Mouse (Mus musculus): ENCODE data around the gene Ehhadh. TPM values are rescaled to one million over a fixed set of nuclear protein-coding genes. Genes with fewer than 3 reads are reported as not detected.
A peak's percentile ranks its signal among the peaks of the same experiment; 100 is the strongest.
"Not testable (repeated sequence)": the region's sequence is repeated elsewhere in the genome, so short reads cannot be mapped to it uniquely, and the experiment has no call there.

Ehhadh gene
- polyA plus RNA-seq, 1 experiment from 2014 or later: 2.4 TPM

DNA sequence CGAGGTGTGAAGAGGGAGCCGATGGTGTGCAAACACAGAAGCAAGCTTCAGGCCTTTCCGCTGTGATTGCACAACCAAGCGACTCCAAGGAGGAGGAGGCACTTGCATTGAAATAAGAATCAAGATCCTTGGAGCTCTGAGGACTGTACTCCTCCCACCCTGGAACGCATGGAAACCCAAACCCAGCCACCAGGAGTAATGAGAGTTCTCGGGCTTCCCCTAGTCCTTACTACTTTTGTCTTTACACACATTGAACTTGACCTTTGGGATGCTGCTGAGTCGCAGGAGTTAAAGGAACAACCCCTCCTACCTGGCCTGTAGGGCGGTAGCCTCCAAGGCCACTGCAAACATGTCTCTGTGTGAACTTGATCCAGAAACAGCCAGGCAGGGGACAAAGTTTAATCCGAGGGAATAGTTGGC is 38.0 kb upstream of the Ehhadh start:
- Histone ChIP-seq H3K4me2 (no peak overlapping the region), H3K4me3 (replicated peaks) (no peak overlapping the region), H3K9me3 (no peaks in the 10 kb centered on the region), H3K27me3 (no peaks in the 10 kb centered on the region), H3K27ac (no peak overlapping the region), H3K4me1 (replicated peaks) (peaks cover 14% of the 10 kb centered on the region), H3K36me3 (no peaks in the 10 kb centered on the region), H3K9ac (replicated peaks) (no peak overlapping the region)
- 73% methylated on average over 9 of the region's 9 CpGs for WGBS
- ATAC-seq (ENCODE audit: insufficient number of reproducible peaks, insufficient read depth, low FRiP score, low TSS enrichment, low read depth): no peak

DNA sequence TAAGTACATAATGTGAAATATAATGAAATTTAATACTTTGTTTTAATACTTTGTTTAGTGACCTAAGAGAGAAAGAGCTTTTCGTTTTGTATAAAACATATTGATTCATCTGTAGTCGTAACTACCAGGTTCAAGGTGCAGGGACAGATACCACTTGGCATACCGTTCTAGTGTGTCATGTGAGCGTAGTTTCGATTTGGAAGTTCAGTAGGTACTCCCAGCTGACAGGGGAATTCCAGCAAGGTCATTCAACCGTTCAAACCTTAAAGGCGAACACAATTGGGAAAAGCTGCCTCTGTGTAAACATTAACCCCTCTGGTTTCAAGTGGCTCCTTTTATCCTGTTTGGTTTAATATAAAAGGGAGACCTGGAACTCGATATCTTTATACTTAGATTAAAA is 31.0 kb upstream of the Ehhadh start:
- H3K4me2 ChIP-seq: no peak overlapping the region
- H3K9ac ChIP-seq (replicated peaks): no peak overlapping the region
- H3K27ac ChIP-seq: no peak overlapping the region
- WGBS: 72% methylated on average over 8 of the region's 8 CpGs
- H3K4me3 ChIP-seq (replicated peaks): no peak overlapping the region
- no peaks in the 10 kb centered on the region for H3K27me3 ChIP-seq
- no peak for ATAC-seq (ENCODE audit: insufficient number of reproducible peaks, insufficient read depth, low FRiP score, low TSS enrichment, low read depth)
- no peaks in the 10 kb centered on the region for H3K9me3 ChIP-seq
- H3K36me3 ChIP-seq: no peaks in the 10 kb centered on the region
- H3K4me1 ChIP-seq (replicated peaks): no peaks in the 10 kb centered on the region

DNA sequence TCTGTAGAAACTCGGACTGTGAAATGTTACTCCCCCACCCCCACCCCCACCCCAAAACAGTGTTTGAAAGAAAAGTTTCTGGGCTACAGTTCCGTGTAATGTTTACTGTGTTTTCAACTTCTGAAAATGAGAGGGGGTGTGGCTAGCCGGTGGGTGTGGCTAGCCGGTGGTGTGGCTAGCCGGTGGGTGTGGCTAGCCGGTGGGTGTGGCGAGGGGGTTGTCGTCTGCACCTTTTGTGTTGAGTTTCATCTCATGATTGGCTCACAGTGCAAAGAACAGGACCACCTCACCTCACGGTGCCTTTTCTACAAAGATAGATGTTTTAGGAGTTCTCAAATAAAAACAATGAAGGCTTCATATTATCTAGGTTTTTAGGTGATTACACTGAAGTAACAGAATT is 30.5 kb upstream of the Ehhadh start:
- Histone ChIP-seq H3K4me3 (replicated peaks) (no peak overlapping the region), H3K9me3 (no peaks in the 10 kb centered on the region), H3K27ac (no peak overlapping the region), H3K36me3 (no peaks in the 10 kb centered on the region), H3K4me2 (no peak overlapping the region), H3K27me3 (no peaks in the 10 kb centered on the region), H3K9ac (replicated peaks) (no peak overlapping the region), H3K4me1 (replicated peaks) (no peaks in the 10 kb centered on the region)
- 42% methylated on average over 9 of the region's 9 CpGs for WGBS
- no peak for ATAC-seq (ENCODE audit: insufficient number of reproducible peaks, insufficient read depth, low FRiP score, low TSS enrichment, low read depth)

DNA sequence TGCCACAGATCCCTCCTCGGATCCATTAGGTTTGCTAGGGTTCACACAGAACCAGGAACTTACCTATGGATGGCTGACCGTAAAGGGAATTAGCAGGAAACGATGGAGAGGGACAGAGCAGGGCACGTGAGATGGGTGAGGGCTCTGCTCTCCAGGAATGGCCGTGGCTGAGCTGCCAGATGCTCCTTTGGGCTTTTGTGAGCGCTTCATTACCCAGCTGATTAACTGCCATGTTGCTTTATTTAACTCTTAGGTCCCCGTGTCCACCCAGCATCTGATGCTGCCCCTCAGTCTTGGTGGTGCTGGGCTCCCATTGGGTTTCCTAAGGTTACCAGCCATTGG is 28.0 kb upstream of the Ehhadh start:
- Histone ChIP-seq H3K4me2 (no peak overlapping the region), H3K36me3 (no peaks in the 10 kb centered on the region), H3K4me3 (replicated peaks) (no peak overlapping the region), H3K9me3 (no peaks in the 10 kb centered on the region), H3K27me3 (no peaks in the 10 kb centered on the region), H3K27ac (no peak overlapping the region), H3K4me1 (replicated peaks) (no peaks in the 10 kb centered on the region), H3K9ac (replicated peaks) (no peak overlapping the region)
- 44% methylated on average over 7 of the region's 7 CpGs for WGBS
- no peak for ATAC-seq (ENCODE audit: insufficient number of reproducible peaks, insufficient read depth, low FRiP score, low TSS enrichment, low read depth)

DNA sequence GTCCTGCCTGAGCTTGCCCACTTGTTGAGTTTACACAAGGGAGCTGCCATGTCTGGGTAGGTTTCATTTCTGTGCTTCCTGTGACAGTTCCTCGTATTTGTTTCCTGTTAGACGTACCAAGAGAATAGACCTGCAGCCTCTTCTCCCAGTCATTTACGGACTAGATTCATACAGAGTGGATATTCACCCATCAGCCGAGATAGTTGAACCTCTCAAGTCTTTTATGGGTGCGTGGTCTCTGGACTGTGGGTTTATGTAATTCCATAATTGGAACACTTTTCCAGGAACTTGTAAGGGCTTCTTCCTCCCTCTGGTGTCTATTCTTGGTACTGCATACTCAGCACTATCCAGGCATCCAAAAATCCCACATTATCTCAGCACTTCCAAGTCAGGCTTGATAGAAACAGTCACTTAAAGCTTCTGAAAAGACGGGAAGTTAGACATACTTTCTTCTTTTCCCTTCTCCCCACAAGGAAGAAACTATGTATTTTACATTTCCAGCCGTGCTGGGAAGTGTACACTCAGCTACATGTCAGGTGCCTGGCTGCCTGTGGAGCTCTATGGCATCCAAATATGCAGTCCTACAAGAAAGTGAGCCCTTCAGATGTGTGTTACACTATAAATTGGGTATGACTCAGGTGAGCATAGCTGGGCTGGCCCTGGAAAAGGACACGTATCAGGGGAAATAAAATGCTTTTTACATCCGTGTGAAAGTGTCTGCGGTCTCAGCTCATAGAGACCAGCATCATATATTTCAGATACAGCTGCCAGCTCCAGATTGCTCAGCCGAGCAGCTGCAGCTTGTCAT is 27.5 kb upstream of the Ehhadh start:
- Histone ChIP-seq H3K4me2 (no peak overlapping the region), H3K27ac (no peak overlapping the region)
- no peak for ATAC-seq (ENCODE audit: insufficient number of reproducible peaks, insufficient read depth, low FRiP score, low TSS enrichment, low read depth)

DNA sequence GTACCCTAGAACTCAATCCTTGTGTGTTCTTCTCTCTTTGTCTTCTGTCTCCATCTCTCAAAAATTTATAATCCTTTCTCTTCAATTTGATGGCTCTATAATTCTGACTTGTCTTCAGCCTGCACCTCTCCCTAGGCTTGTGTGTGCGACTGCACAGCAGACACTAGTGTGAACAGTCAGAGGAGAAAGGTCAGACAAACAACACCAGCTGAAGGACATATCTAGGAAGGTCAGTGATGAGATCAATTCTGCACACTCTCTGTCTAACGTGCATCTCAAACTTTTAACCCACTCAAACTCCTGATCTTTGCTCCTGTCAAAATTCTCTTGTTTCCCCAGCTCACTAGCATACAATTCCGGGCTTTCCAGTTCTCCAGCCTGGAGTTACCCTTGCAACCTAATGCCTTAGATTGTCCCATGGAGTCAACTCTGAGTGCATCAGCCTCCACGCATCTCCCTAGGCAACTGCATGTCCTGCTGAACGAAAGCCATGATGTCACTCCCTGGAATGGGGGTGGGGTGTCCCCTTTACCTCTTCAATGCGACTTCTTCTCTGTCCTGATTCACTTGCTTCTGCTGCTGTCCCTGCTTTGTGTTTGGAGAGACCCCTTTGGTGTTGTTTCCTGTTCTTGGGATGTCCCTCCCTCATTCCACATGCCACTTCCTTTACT is 25.7 kb upstream of the Ehhadh start:
- Histone ChIP-seq H3K4me2 (no peak overlapping the region), H3K4me1 (replicated peaks) (no peaks in the 10 kb centered on the region), H3K27me3 (no peaks in the 10 kb centered on the region), H3K9me3 (no peaks in the 10 kb centered on the region), H3K36me3 (peaks cover 11% of the 10 kb centered on the region; the same call in 1 of the 2 replicates), H3K27ac (no peak overlapping the region), H3K9ac (replicated peaks) (no peak overlapping the region), H3K4me3 (replicated peaks) (no peak overlapping the region)
- WGBS: 76% methylated on average over 6 of the region's 6 CpGs
- no peak for ATAC-seq (ENCODE audit: insufficient number of reproducible peaks, insufficient read depth, low FRiP score, low TSS enrichment, low read depth)

More for the DNA sequence above, 27.5 kb upstream of the Ehhadh start:
- H3K27me3 ChIP-seq: no peaks in the 10 kb centered on the region
- no peaks in the 10 kb centered on the region for H3K36me3 ChIP-seq
- no peaks in the 10 kb centered on the region for H3K4me1 ChIP-seq (replicated peaks)
- no peaks in the 10 kb centered on the region for H3K9me3 ChIP-seq
- no peak overlapping the region for H3K9ac ChIP-seq (replicated peaks)
- WGBS: 71% methylated on average over 11 of the region's 11 CpGs
- no peak overlapping the region for H3K4me3 ChIP-seq (replicated peaks)

DNA sequence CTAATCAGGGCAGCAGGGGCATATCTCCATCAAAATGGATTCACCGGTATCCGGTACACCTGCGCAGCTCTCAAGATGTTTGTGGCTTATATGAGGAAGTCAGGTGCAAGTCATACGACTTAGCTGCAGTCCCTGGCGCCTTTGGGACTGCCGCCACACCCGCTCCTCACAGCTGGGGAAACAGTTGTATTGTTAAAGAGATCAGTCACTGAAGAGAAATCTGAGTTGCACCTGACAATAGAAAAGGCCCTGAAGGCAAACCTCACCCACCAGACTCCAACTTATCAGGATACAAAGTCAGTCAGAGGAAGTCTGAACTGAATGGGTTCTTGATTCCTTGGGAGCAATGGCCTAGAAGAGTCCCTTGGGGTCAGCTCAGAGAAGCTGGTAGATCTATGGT is 20.2 kb upstream of the Ehhadh start:
- H3K27me3 ChIP-seq; H3K4me2 ChIP-seq; H3K4me1 ChIP-seq (replicated peaks); H3K4me3 ChIP-seq (replicated peaks); ATAC-seq (ENCODE audit: insufficient number of reproducible peaks, insufficient read depth, low FRiP score, low TSS enrichment, low read depth); H3K9ac ChIP-seq (replicated peaks); H3K27ac ChIP-seq; H3K9me3 ChIP-seq: not testable (repeated sequence)
- peaks cover 16% of the 10 kb centered on the region for H3K36me3 ChIP-seq
- 90% methylated on average over 7 of the region's 7 CpGs for WGBS

DNA sequence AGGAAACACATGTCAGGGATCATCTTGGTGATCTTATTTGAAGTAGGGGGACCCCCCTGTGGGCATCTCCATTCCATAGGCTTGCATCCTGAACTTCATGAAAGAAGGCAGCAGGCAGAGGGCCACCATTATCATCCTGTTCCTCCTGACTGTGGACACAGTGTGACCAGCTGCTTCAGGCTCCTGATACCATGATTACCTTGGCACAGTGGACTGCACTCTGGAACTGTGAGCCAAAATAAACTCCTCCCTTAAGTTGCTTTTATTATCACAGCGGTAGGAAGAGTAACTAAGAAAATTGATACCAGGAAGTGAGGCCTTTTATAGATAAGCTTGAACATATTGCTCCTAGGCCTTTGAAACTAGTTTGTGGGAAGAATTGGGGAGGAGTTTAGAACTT is 19.3 kb upstream of the Ehhadh start:
- whole genome bisulfite sequencing: 92% methylated on average over 1 of the region's 1 CpGs
- H3K27me3 ChIP-seq: no peaks in the 10 kb centered on the region
- H3K9me3 ChIP-seq: no peaks in the 10 kb centered on the region
- H3K4me1 ChIP-seq (replicated peaks): no peaks in the 10 kb centered on the region
- ATAC-seq (ENCODE audit: insufficient number of reproducible peaks, insufficient read depth, low FRiP score, low TSS enrichment, low read depth): no peak
- no peak overlapping the region for H3K4me3 ChIP-seq (replicated peaks)
- H3K4me2 ChIP-seq: no peak overlapping the region
- H3K27ac ChIP-seq: no peak overlapping the region
- no peak overlapping the region for H3K9ac ChIP-seq (replicated peaks)
- H3K36me3 ChIP-seq: peaks cover 17% of the 10 kb centered on the region

DNA sequence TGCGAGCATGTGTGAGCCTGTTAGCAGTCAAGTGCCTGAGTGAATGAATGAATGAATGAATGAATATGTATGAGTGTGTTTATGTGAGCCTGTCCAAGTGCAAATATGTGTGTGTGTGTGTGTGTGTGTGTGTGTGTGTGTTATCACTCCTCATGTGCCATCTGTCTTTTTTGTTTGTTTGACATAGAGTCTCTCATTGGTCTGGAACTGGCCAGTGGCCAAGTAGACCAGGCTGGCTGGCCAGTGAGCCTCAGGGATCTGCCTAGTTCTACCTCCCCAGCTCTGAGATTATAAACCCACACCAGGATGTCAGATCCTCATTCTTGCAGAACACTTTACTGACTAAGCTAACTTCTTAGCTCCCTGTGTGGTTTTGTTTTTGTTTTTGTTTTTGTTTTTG is 16.7 kb upstream of the Ehhadh start:
- Histone ChIP-seq H3K36me3 (peaks cover 29% of the 10 kb centered on the region), H3K27me3 (no peaks in the 10 kb centered on the region), H3K9ac (replicated peaks) (no peak overlapping the region), H3K4me3 (replicated peaks) (no peak overlapping the region), H3K4me1 (replicated peaks) (no peaks in the 10 kb centered on the region), H3K27ac (no peak overlapping the region), H3K4me2 (no peak overlapping the region), H3K9me3 (no peaks in the 10 kb centered on the region)
- no peak for ATAC-seq (ENCODE audit: insufficient number of reproducible peaks, insufficient read depth, low FRiP score, low TSS enrichment, low read depth)
- WGBS: 97% methylated on average over 1 of the region's 1 CpGs

DNA sequence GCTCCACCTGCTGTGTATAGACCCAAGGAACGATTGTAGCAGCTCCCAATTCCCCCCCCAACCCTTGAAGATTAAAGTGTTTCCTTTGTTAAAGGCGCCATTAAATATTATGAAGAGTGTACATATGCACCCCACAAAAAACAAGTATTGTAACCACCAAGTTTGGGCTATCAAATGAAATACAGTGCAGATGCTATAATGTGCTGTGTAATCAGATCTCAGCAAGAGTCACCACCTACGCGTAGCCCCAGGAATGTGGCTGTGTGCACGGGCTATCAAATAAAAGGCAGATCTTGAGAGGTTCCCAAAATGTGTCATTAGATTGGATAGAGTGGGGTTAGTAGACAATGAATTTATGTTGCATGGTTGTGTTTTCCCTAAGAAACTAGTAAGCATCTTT is 7.5 kb upstream of the Ehhadh start:
- Histone ChIP-seq H3K4me3 (replicated peaks) (peak overlapping the region; percentile 73), H3K4me1 (replicated peaks) (peaks cover 5% of the 10 kb centered on the region), H3K9me3 (no peaks in the 10 kb centered on the region), H3K4me2 (peak overlapping the region; percentile 80), H3K36me3 (peaks cover 7% of the 10 kb centered on the region), H3K27ac (no peak overlapping the region), H3K9ac (replicated peaks) (peak overlapping the region; percentile 68; the same call in 1 of the 2 replicates), H3K27me3 (no peaks in the 10 kb centered on the region)
- no peak for ATAC-seq (ENCODE audit: insufficient number of reproducible peaks, insufficient read depth, low FRiP score, low TSS enrichment, low read depth)
- 19% methylated on average over 5 of the region's 5 CpGs for WGBS

DNA sequence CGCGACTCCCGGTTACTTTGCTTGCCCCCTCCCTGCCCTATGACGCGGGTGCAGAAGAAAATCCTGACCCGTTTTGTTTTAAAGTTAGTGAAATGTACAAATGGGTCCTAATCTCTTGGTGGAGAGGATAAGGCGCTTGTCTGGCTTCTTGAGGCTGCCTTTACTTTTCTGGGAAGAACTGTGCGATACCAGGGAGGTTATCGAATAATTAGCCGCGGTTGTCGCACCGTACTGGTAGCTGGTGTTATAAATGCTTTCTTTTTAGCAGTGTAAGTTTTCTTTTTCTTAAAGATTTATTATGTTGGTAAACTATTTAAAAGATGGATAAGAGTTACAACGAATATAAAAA is 7.1 kb upstream of the Ehhadh start:
- H3K36me3 ChIP-seq: peaks cover 6% of the 10 kb centered on the region
- H3K27me3 ChIP-seq: no peaks in the 10 kb centered on the region
- no peaks in the 10 kb centered on the region for H3K9me3 ChIP-seq
- no peak for ATAC-seq (ENCODE audit: insufficient number of reproducible peaks, insufficient read depth, low FRiP score, low TSS enrichment, low read depth)
- H3K9ac ChIP-seq (replicated peaks): peak overlapping the region; percentile 68
- peak overlapping the region; percentile 73 for H3K4me3 ChIP-seq (replicated peaks)
- H3K4me2 ChIP-seq: peak overlapping the region; percentile 80
- WGBS: 3% methylated on average over 14 of the region's 14 CpGs
- peaks cover 5% of the 10 kb centered on the region for H3K4me1 ChIP-seq (replicated peaks)
- H3K27ac ChIP-seq: peak overlapping the region; percentile 76
